Mouse (Mus musculus) ovary, postnatal 14 days (tissue): ENCODE measurements at regions not wholly inside any gene's neighbourhood (a gene's known extent, or its start where the extent isn't known, plus 50 kb on each side); places are given as distances from the start of the nearest gene placed in this dataset.

ENCODE experiments used
- DNase-seq: peaks from one replicate; pipeline ENCODE4 v3.0.0; 2022; ENCODE audit warnings: low spot score

- no peak for DNase-seq
Measured at GRCm38 (mm10) chr13:51337931-51338330, 70.5 kb upstream of the S1pr3 start.

GRCm38 (mm10) chr13:51345321-51345720 is 63.1 kb upstream of the S1pr3 start:
- no peak for DNase-seq

GRCm38 (mm10) chr13:51345839-51346550 is 62.4 kb upstream of the S1pr3 start:
- DNase-seq, result no peak

- no peak for DNase-seq
Measured at GRCm38 (mm10) chr13:51348707-51349106, 59.7 kb upstream of the S1pr3 start.

- no peak for DNase-seq
Measured at GRCm38 (mm10) chr13:51349818-51350551, 58.5 kb upstream of the S1pr3 start.

GRCm38 (mm10) chr13:51352874-51353273 is 55.6 kb upstream of the S1pr3 start:
- no peak for DNase-seq

GRCm38 (mm10) chr13:51355507-51355906 is 52.9 kb upstream of the S1pr3 start:
- DNase-seq, result no peak
